Mouse (Mus musculus) kidney, embryonic 15.5 days (tissue): Measurements from ENCODE around the gene Cptp. TPM values are rescaled to one million over a fixed set of nuclear protein-coding genes. Genes with fewer than 3 reads are reported as not detected.

ENCODE experiments used
- ATAC-seq: fragments of 200-750 bp; cut with Nextera tagmentation; replicated peaks from 2 replicates; pipeline ENCODE4 v1.8.0; 2017; ENCODE audit warnings: moderate TSS enrichment; ENCODE audit not compliant: low FRiP score
- H3K27ac ChIP-seq: fragments of 300-500 bp; sonication (generic); 2 replicates; pipeline ENCODE4 v1.5.1; 2015; ENCODE audit warnings: mild to moderate bottlenecking, inconsistent platforms
- H3K27me3 ChIP-seq: fragments of 300-500 bp; sonication (generic); 2 replicates; pipeline ENCODE4 v1.6.1; 2015; ENCODE audit warnings: inconsistent platforms
- H3K36me3 ChIP-seq: fragments of 300-500 bp; sonication (generic); 2 replicates; pipeline ENCODE4 v1.6.1; 2015; ENCODE audit warnings: inconsistent platforms
- H3K4me1 ChIP-seq: fragments of 300-500 bp; sonication (generic); 2 replicates; pipeline ENCODE4 v1.6.1; 2015; ENCODE audit warnings: inconsistent platforms
- H3K4me2 ChIP-seq: fragments of 300-500 bp; sonication (generic); 2 replicates; pipeline ENCODE4 v1.6.1; 2015; ENCODE audit warnings: moderate library complexity, mild to moderate bottlenecking, inconsistent platforms
- H3K4me3 ChIP-seq: fragments of 300-500 bp; sonication (generic); replicated peaks from 2 replicates; pipeline ENCODE4 v1.5.1; 2015; ENCODE audit warnings: mild to moderate bottlenecking, inconsistent platforms
- H3K9ac ChIP-seq: fragments of 300-500 bp; sonication (generic); 2 replicates; pipeline ENCODE4 v1.6.1; 2015; ENCODE audit warnings: mild to moderate bottlenecking, inconsistent platforms
- H3K9me3 ChIP-seq: fragments of 300-500 bp; sonication (generic); replicated peaks from 2 replicates; pipeline ENCODE4 v1.6.1; 2016; ENCODE audit warnings: inconsistent platforms
- WGBS: fragments of 180-500 bp; shearing (Covaris S2); methylation state at CpG from one replicate; pipeline ENCODE4 v1.1.7; 2015; ENCODE audit warnings: mixed read lengths; 5-methylcytosine and 5-hydroxymethylcytosine counted together
- polyA plus RNA-seq: library from polyadenylated mRNA; unstranded; fragments of >200 nt; fragmentation: Nextera tagmentation; extraction: Ambion mirVana; gene quantifications from 2 replicates; pipeline ENCODE4 v1.2.1, GENCODE M21; 2015

Gene Cptp
- polyA plus RNA-seq, 1 experiment from 2014 or later = 15.2 TPM

DNA sequence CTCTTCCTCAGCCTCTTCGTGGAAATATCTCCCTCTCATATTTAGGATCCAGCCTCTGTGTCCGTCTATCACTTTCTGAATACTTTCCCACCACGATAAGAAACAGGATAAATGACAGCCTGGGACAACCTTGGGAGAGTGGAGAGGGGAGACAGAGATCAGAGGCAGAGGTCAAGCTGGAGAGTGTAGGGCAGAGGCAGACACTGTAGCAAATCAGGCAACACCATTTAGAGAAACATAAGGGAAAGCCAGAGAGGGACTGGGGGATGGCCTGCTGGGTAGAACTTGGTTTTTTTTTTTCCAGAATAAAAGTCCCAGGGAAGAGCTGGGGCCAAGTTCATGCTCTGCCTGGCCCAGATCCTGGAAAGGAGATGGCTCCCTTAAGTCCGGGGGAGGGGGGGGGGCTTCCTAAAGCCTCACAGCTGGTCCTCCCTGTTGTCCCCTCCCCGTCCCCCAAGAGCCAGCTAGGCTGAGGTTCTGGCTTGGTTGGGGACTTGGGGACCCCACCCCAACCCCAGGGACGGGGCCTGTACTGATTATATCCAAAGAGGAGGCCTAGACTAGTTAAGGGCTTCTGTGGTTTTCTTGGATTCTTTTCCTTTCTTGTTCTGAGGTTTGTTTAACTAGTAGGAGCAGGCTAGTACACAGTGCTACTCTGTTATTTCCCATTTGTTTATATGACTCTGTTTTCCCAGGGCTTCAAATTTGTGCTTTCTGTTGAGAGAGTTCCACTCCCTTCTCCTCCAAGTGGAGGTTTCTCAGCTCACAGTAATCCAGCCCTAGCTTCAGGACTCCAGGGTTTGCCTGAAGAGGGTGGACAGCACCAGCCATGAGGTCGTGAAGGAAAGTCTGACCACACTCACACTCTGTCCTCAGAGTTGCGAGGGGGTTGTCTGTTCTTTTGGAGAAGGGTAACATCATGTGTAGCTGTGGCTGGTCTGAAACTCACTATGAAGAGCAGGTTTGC is 30.8 kb downstream of the Cptp start:
- no peak for ATAC-seq
- Histone ChIP-seq H3K36me3 (peaks cover 14% of the 10 kb centered on the region), H3K4me1 (peaks cover 55% of the 10 kb centered on the region), H3K9me3 (no peaks in the 10 kb centered on the region), H3K4me3 (no peak overlapping the region), H3K27me3 (no peaks in the 10 kb centered on the region), H3K27ac (peak overlapping the region; percentile 91), H3K4me2 (peak overlapping the region; percentile 77), H3K9ac (no peak overlapping the region; the same call in 1 of the 2 replicates)
- 52% methylated on average over 8 of the region's 8 CpGs for WGBS

- Histone ChIP-seq H3K4me3 (no peak overlapping the region), H3K27ac (peak overlapping the region; percentile 91), H3K4me2 (no peak overlapping the region), H3K36me3 (peaks cover 14% of the 10 kb centered on the region), H3K4me1 (peaks cover 64% of the 10 kb centered on the region), H3K9ac (no peak overlapping the region), H3K27me3 (no peaks in the 10 kb centered on the region), H3K9me3 (no peaks in the 10 kb centered on the region)
- 75% methylated on average over 11 of the region's 11 CpGs for WGBS
- no peak for ATAC-seq
Observed at GRCm38 (mm10) chr4:155837404-155838010, 31.7 kb downstream of the Cptp start.

- ATAC-seq = 0 out of 2 replicates have a peak, but pooled peaks have one; percentile 12
- 22% methylated on average over 2 of the region's 2 CpGs for WGBS
- H3K9ac ChIP-seq = no peak overlapping the region
Observed at GRCm38 (mm10) chr4:155833836-155834235, 35.4 kb downstream of the Cptp start.

DNA sequence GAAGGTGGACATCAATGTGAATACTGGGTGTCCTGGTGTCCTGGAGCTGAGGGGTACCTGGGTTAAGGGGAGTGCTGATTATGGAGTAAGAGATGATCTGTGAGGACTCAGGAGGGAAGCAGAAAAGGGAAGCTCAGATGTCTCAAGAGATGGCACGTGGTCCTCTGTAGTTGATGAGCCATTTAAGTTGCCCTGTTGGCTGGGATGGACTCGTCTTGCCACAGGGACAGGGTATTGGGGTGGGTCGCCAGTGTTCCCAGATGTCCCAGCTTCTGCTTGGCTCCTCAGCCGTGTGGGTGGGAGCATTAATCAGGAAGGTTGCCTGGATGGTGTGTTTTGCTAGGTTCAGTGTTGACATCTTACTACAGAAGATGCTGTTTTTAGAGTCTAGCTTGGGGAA is 36.0 kb downstream of the Cptp start:
- no peak for ATAC-seq
- H3K4me1 ChIP-seq = peaks cover 35% of the 10 kb centered on the region
- no peak overlapping the region; the same call in 1 of the 2 replicates for H3K4me3 ChIP-seq
- 85% methylated on average over 4 of the region's 4 CpGs for whole genome bisulfite sequencing
- peaks cover 12% of the 10 kb centered on the region for H3K36me3 ChIP-seq
- no peaks in the 10 kb centered on the region for H3K9me3 ChIP-seq
- H3K4me2 ChIP-seq = no peak overlapping the region; the same call in 1 of the 2 replicates
- H3K27me3 ChIP-seq = no peaks in the 10 kb centered on the region
- no peak overlapping the region for H3K9ac ChIP-seq
- no peak overlapping the region for H3K27ac ChIP-seq

More at GRCm38 (mm10) chr4:155833836-155834235, 35.4 kb downstream of the Cptp start:
- Histone ChIP-seq H3K27me3 (no peaks in the 10 kb centered on the region), H3K36me3 (peaks cover 12% of the 10 kb centered on the region), H3K27ac (peak overlapping the region; percentile 6), H3K4me1 (peaks cover 42% of the 10 kb centered on the region), H3K9me3 (no peaks in the 10 kb centered on the region), H3K4me3 (0 out of 2 replicates have a peak overlapping the region, but pooled peaks have one; percentile 0), H3K4me2 (peak overlapping the region; percentile 4; the same call in 1 of the 2 replicates)

DNA sequence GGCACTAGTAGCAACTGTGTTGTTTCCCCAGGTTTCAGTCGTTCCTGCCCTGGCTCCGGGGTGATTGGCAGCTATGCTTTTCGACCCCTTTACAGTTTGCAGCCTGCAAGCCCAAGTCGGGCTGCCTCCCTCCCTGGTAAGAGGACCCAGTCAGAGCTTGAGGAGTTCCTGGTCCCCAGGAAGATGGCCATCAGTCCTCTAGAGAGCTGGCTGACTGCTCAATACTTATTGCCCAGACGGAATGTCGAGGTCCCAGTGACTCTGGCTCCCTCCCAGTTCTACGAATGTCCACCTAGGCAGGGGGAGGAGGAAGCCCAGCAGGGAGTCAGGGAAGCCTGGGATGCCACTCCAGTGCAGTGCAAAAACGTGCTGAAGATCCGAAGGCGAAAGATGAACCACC is 36.9 kb downstream of the Cptp start:
- no peaks in the 10 kb centered on the region for H3K27me3 ChIP-seq
- no peaks in the 10 kb centered on the region for H3K9me3 ChIP-seq
- peak overlapping the region; percentile 67 for H3K4me2 ChIP-seq
- peaks cover 27% of the 10 kb centered on the region for H3K4me1 ChIP-seq
- peak overlapping the region; percentile 81 for H3K9ac ChIP-seq
- no peak for ATAC-seq
- H3K27ac ChIP-seq = peak overlapping the region; percentile 96; the same call in 1 of the 2 replicates
- peak overlapping the region; percentile 72 for H3K4me3 ChIP-seq
- 49% methylated on average over 10 of the region's 10 CpGs for WGBS
- peaks cover 19% of the 10 kb centered on the region for H3K36me3 ChIP-seq

DNA sequence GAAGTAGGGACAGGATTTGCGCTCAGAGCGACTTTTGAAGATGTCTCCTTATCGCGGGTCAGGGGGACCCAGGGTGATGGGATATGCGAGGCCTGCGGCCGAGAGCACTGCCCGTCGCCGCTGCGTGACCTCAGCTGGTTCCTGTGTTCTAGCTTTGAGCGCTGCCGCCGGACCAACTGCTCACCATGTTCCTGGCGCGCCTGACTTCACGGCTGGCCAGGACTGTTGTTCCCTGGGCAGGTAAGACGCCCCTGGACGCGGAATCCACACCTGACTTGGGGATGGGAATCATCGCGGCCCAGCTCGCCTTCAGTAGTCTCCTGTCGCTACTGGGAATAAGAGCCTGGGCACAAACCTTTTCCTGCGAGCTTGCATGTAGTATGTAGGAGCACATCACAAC is 37.4 kb downstream of the Cptp start:
- peak; percentile 9; the same call in 1 of the 2 replicates for ATAC-seq
- Histone ChIP-seq H3K9ac (peak overlapping the region; percentile 81), H3K4me1 (peaks cover 27% of the 10 kb centered on the region), H3K4me3 (peak overlapping the region; percentile 72), H3K36me3 (peaks cover 24% of the 10 kb centered on the region), H3K27ac (peak overlapping the region; percentile 96), H3K4me2 (peak overlapping the region; percentile 67), H3K27me3 (no peaks in the 10 kb centered on the region), H3K9me3 (no peaks in the 10 kb centered on the region)
- WGBS = under 1% methylated on average over 25 of the region's 25 CpGs

GRCm38 (mm10) chr4:155831205-155831766 is 38.0 kb downstream of the Cptp start, which contains the start of gene Aurkaip1:
Gene Aurkaip1, plus strand, starts transcription at chr4:155831272.
- Histone ChIP-seq H3K27ac (peak within 1 kb of the TSS; percentile 96), H3K36me3 (peaks cover 29% of the 10 kb centered on the region), H3K4me2 (peak within 1 kb of the TSS; percentile 67), H3K4me3 (peak within 1 kb of the TSS; percentile 72), H3K27me3 (no peaks in the 10 kb centered on the region), H3K9me3 (no peaks in the 10 kb centered on the region), H3K4me1 (peaks cover 27% of the 10 kb centered on the region), H3K9ac (peak within 1 kb of the TSS; percentile 81)
- peak; percentile 96 for ATAC-seq
- WGBS = under 1% methylated on average over 49 of the region's 49 CpGs

DNA sequence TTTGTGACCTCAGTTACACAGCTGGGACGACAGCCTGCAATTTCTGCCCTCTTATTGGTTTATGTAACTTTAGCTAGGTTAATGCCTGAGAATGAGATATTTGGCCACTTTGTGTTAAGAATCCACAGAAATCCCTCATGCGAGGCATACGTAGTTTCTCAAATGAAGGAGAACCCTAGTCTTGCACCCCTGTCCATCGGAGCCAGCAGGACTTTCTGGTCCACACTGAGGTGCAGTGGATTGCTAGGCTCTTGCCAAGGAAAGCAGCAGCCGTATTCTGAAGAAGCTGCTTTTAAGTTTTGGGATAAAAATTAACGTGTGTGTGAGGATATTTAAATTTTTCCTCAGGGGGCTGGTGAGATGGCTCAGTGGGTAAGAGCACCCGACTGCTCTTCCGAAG is 38.6 kb downstream of the Cptp start:
- Histone ChIP-seq H3K9me3 (no peaks in the 10 kb centered on the region), H3K36me3 (peaks cover 33% of the 10 kb centered on the region), H3K27ac (peak overlapping the region; percentile 96; the same call in 1 of the 2 replicates), H3K4me1 (peaks cover 27% of the 10 kb centered on the region), H3K4me3 (peak overlapping the region; percentile 72), H3K9ac (peak overlapping the region; percentile 9; the same call in 1 of the 2 replicates), H3K27me3 (no peaks in the 10 kb centered on the region), H3K4me2 (peak overlapping the region; percentile 67)
- 53% methylated on average over 8 of the region's 8 CpGs for WGBS
- no peak for ATAC-seq

DNA sequence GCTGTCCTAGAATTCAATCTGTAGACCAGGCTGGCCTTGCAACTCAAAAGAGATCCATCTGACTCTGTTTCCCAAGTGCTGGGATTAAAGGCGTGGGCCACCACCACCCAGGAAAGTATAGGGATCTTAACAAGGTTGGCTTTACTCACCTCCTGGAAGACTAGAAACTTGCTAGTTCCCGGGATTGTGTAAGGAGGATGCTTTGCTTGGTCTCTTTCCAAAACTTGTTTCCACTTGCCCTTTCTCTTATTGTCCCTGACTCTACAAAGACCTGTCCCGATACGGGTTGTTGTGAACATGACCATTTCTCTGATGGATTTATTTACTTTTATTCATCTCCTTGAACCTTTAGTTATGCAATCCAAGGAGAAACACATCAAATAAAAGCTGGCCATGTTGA is 39.4 kb downstream of the Cptp start:
- H3K4me1 ChIP-seq = peaks cover 27% of the 10 kb centered on the region
- peaks cover 40% of the 10 kb centered on the region for H3K36me3 ChIP-seq
- no peak overlapping the region for H3K4me2 ChIP-seq
- WGBS = 90% methylated on average over 4 of the region's 4 CpGs
- no peak overlapping the region for H3K27ac ChIP-seq
- no peaks in the 10 kb centered on the region for H3K27me3 ChIP-seq
- no peaks in the 10 kb centered on the region for H3K9me3 ChIP-seq
- no peak overlapping the region for H3K4me3 ChIP-seq
- ATAC-seq = no peak
- H3K9ac ChIP-seq = no peak overlapping the region

GRCm38 (mm10) chr4:155823443-155823842 is 45.8 kb downstream of the Cptp start:
- peaks cover 92% of the 10 kb centered on the region for H3K36me3 ChIP-seq
- WGBS = 95% methylated on average over 16 of the region's 16 CpGs
- H3K4me3 ChIP-seq = no peak overlapping the region
- H3K27ac ChIP-seq = no peak overlapping the region
- no peak overlapping the region for H3K9ac ChIP-seq
- no peaks in the 10 kb centered on the region for H3K27me3 ChIP-seq
- H3K4me1 ChIP-seq = no peaks in the 10 kb centered on the region
- no peak overlapping the region for H3K4me2 ChIP-seq
- no peaks in the 10 kb centered on the region for H3K9me3 ChIP-seq
- ATAC-seq = no peak

DNA sequence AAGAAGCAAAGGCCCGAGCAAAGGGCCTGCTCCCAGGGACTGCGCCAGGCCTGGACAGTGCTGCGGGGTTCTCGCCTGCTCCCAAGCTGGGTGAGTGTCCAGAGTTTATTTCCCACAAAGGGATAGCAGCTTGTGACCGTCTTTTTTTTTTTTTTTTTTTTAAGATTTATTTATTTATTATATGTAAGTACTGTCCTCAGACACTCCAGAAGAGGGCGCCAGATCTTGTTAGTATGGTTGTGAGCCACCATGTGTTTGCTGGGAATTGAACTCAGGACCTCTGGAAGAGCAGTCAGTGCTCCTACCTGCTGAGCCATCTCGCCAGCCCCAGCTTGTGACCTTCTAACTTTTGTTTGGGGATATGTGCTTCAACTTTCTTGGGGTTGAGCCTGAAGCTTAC is 48.2 kb downstream of the Cptp start:
- 84% methylated on average over 7 of the region's 7 CpGs for WGBS
- Histone ChIP-seq H3K27ac (no peak overlapping the region), H3K4me1 (no peaks in the 10 kb centered on the region), H3K27me3 (no peaks in the 10 kb centered on the region), H3K4me3 (no peak overlapping the region), H3K36me3 (peaks cover 96% of the 10 kb centered on the region), H3K9me3 (no peaks in the 10 kb centered on the region), H3K4me2 (no peak overlapping the region), H3K9ac (no peak overlapping the region)
- no peak for ATAC-seq
